Mouse (Mus musculus): ENCODE measurements at regions not wholly inside any gene's neighbourhood (a gene's known extent, or its start where the extent isn't known, plus 50 kb on each side); places are given as distances from the start of the nearest gene placed in this dataset.

- ATAC-seq (ENCODE audit: extremely low read depth, insufficient number of reproducible peaks, low FRiP score, poor library complexity, severe bottlenecking), result no peak
Measured at GRCm38 (mm10) chr14:102884539-102885239, 97.7 kb downstream of the Kctd12 start.

DNA sequence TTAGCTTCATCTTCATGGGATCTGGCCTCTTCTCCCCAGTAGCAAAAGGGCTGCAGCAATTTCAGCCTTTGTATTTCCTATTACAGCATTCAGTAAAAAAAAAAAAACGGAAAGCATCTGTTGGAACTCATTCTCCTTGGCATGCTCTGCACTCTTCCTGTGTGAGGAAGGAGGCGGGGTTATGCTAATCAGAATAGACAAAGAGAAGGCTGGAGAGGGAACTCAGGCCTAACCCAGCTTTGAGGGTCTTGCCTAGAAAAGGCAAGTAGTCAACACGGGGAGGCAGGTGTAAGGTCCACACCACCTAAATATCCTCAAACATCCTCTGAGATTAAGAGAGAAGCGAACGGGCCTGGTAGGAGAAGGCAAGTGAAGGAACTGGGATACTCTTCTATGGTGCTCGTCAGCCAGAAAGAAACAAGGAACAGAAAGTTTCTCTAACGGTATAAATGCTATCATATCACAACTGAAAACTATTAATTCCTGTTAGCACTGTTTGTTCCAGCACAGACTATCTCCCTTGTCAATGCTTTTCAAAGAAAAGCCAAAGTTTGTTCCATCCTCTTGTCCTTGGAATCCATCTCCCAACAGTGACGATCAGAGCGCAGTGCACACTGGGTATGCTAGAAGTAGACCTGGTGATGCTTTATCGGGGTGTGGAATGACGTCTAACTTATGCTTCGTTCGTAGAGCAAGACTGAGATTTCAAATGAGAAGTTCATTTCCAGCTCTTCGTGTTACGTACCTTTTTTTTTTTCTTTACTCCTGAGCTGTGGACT, 98.9 kb downstream of the Kctd12 start:
- 0 out of 2 replicates have a peak, but pooled peaks have one; percentile 33 for ATAC-seq (ENCODE audit: extremely low read depth, insufficient number of reproducible peaks, low FRiP score, poor library complexity, severe bottlenecking)

DNA sequence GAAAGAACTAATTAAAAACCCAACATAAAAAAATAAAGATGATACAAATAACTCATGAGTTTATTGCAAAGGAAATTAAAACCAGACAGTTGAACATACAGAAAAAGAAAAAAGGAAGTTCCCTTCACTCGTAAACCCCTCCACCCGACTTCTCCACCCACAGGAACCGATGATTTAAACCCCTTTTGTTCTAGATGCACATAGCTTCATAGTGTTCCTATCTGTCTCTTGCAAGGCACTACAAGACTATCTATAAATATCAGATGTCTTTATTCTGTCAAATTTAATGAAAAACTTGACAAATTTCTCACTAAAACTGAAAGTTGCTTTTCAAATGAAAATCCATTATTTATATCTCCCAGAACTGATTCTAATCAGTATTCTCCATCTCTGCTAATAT, 100.2 kb downstream of the Kctd12 start:
- no peak for ATAC-seq (ENCODE audit: extremely low read depth, insufficient number of reproducible peaks, low FRiP score, poor library complexity, severe bottlenecking)

DNA sequence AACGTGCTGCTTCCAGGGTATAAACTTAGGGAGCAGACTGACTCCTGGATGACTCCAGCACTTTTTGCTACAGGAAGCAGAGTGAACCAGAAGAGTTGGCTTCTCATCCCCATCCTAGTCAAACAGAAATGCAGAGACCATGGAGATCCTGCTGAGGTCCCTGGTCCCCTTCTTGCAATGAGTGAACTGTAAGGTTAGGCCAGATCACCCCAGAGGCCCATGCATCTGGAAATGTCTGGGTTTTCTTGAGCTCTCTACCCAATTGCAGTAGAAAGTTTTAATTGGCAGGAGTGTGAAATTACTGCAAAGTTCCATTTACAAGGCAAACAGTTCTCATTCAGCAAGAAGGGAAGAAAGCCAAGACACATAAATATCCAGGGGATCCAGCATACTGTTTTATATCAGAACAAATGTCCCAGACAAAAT, 101.8 kb downstream of the Kctd12 start:
- ATAC-seq (ENCODE audit: extremely low read depth, insufficient number of reproducible peaks, low FRiP score, poor library complexity, severe bottlenecking), result no peak

DNA sequence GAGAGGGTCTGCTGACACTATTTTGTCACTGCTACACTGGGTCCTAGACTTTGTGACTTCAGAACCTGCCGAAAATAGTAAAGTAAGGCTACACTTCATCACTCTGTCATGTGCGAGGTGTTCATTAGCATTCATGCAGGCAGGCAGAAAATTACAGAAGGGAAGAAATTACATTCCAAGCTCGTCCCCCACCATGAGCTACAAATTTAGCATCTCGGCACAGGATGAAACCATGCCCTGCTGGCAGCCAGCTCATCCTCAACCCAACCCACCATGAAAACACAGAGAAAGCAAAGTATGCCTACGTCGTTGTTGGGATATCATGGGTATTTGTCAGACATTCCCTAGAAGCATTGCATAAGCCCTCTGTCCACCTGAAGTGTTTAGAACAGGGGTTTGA, 103.9 kb downstream of the Kctd12 start:
- no peak for ATAC-seq (ENCODE audit: extremely low read depth, insufficient number of reproducible peaks, low FRiP score, poor library complexity, severe bottlenecking)

DNA sequence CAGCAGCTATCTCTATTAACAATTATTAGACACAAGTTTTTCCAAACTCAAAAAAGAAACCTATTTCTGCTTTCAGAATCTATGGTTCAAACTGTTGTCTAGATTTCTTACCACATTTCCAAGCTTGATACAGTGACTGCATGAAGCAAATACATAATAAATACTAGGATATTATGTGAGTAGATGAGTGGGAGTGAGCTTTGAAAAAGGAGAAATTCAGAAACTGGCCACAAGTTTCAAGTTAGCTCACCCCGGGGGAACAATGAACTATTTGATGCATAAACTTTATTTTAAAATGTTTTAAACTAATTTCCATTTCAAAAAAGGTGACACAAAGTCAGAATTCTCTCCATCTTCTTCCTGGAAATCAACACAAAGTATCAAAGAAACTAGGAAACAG, 114.3 kb downstream of the Kctd12 start:
- no peak for ATAC-seq (ENCODE audit: extremely low read depth, insufficient number of reproducible peaks, low FRiP score, poor library complexity, severe bottlenecking)

GRCm38 (mm10) chr14:102867697-102868096, 114.7 kb downstream of the Kctd12 start:
- no peak for ATAC-seq (ENCODE audit: extremely low read depth, insufficient number of reproducible peaks, low FRiP score, poor library complexity, severe bottlenecking)

DNA sequence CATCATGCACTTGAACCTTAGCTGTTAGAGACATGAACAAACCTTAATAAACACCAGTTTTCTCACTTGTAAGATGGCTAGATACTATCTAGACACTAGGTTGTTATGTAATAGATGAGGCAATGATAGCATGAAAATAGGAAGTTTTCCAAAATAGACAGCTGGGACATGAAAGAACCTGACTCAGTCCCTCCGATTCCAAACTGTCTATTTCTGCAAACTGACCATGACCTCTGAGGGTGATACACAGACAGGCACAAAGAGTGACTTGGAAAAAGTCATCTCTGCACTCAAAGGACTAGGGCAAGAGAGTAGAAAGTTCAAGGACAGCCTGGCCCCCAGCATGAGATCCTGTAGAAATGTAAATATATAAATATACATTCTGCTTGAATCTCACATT, 115.9 kb downstream of the Kctd12 start:
- ATAC-seq (ENCODE audit: extremely low read depth, insufficient number of reproducible peaks, low FRiP score, poor library complexity, severe bottlenecking), result no peak

GRCm38 (mm10) chr14:102861694-102862093, 120.7 kb downstream of the Kctd12 start:
- no peak for ATAC-seq (ENCODE audit: extremely low read depth, insufficient number of reproducible peaks, low FRiP score, poor library complexity, severe bottlenecking)

DNA sequence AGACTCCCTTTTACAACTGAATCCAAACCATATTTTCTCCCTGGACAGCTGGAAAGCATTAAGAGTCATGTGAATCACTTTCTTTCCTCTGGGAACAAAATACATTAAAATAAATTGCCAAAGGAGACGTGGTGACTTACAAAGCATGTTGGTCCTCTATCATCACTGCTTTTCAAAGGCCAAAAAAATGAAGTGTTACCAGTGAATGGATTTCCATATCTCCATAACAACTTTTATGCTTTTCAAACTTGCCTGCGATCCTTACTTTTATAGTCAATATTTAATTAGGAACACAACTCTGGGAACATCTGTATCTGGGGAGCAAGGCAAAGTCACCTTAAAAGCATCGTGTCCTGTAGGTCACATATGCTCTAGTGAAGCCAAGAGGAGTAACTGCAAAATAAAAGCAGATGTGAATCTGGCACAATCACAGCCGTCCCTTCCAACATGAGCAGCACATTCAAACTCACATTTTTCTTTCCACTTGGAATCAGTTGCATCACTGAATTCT, 123.0 kb downstream of the Kctd12 start:
- ATAC-seq (ENCODE audit: extremely low read depth, insufficient number of reproducible peaks, low FRiP score, poor library complexity, severe bottlenecking), result no peak

DNA sequence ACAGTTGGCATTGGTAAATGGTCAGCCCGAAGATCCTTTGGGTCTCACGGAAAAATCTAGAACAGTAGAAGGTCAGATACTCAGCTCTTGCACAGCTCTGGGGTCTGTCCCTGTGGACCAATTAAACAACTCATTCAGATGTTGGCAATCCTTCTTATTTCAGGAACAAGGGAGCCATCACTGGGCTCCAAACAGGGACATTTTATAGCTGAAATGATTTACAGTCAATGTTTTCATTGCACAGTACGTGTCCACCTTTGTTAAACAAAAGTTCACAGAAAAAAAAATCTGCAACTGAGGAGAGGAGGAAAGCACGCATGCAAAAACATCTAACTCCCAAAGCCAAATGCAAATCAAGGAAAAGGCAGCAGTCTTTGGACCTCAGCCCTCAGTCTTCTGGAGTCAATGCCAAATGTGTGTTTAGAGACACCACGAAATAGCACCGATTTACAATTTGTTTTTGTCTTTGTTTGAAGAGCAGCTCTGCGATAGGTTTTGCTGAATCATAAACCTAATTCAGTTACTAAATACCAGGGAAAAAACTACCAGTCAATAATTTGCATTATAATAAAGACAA, 127.1 kb downstream of the Kctd12 start:
- ATAC-seq (ENCODE audit: extremely low read depth, insufficient number of reproducible peaks, low FRiP score, poor library complexity, severe bottlenecking), result no peak

DNA sequence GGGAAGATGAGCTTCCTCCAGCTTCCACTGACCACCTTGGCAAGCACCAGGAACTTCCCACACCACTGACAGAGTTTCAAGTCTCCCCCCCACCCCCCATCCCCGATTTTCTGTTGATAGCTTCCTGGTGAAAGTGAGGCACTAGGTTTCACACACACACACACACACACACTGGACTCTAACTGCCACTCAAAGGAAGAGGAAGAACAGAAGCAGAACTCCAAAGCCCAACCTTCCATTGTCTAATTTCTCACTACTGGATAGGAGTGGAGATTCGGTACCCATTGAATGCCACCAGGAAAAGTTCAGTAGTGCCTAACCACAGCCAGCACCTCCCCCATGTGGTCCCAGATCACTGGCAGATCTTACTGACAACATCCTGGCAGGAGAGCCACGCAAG, 138.7 kb downstream of the Kctd12 start:
- ATAC-seq (ENCODE audit: extremely low read depth, insufficient number of reproducible peaks, low FRiP score, poor library complexity, severe bottlenecking), result peak; percentile 67

DNA sequence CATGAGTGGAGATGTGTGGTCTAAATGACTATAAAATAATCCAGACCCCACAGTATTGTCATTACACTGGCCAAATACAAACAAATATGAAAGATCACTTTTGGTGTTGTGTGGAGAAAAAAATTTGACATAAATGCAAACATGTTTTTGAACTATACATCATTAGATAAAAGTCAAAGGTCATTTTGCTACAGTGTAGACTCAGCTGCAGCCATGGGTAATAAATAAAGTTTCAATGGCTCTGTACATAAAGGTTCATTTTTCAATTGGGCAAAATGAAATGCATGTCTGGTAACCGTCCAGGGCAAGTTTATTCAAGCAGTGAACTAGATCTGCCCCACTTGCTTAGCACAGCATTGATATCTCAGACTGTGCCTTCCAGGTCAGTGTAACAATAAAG, 144.8 kb downstream of the Kctd12 start:
- ATAC-seq (ENCODE audit: extremely low read depth, insufficient number of reproducible peaks, low FRiP score, poor library complexity, severe bottlenecking), result no peak

- peak; percentile 51 for ATAC-seq (ENCODE audit: extremely low read depth, insufficient number of reproducible peaks, low FRiP score, poor library complexity, severe bottlenecking)
Measured at GRCm38 (mm10) chr14:102835118-102835769, 147.2 kb downstream of the Kctd12 start.

- ATAC-seq (ENCODE audit: extremely low read depth, insufficient number of reproducible peaks, low FRiP score, poor library complexity, severe bottlenecking), result peak; percentile 64
Measured at GRCm38 (mm10) chr14:102828442-102828841, 154.0 kb downstream of the Kctd12 start.

- peak; percentile 66 for ATAC-seq (ENCODE audit: extremely low read depth, insufficient number of reproducible peaks, low FRiP score, poor library complexity, severe bottlenecking)
Measured at GRCm38 (mm10) chr14:102827756-102828384, 154.6 kb downstream of the Kctd12 start.

- ATAC-seq (ENCODE audit: extremely low read depth, insufficient number of reproducible peaks, low FRiP score, poor library complexity, severe bottlenecking), result no peak
Measured at GRCm38 (mm10) chr14:102825525-102825924, 156.9 kb downstream of the Kctd12 start.

DNA sequence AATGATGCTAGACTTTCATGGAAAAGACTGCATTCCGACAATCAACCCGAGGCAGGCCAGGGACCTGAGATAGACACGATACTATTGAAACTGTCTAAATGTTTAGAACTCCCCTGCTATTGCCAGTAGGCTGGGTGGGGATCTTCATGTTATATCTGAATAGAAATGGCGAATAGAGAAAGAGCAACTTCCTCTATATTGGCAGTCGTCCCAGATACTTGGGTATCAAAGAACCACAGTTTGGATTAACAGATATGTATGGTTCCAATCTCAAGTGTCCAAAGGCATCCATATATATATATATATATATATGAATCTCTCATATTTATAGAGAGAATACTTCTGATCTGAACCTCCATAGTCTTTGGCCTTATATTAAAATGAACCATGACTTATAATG, 161.8 kb downstream of the Kctd12 start:
- ATAC-seq (ENCODE audit: extremely low read depth, insufficient number of reproducible peaks, low FRiP score, poor library complexity, severe bottlenecking), result no peak

DNA sequence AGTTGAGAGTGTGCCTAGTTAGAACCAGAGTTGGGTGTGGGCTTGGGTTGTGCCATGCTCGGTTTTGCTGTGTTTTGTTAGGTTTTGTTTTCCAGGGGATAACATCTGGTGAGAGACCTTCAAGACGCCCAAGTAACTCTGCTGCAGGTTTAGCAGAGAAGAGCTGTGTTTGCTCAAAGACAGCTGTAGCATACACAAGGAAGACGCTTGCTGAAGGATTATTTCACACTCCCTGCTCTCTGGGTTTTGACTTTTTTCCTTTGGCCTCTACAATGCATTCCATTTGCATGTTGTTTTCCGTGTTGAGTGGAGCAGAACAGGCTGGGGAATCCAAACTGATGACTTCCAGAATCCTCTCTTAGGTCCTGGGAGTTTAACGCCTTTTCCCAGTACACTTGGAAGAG, 170.8 kb downstream of the Kctd12 start:
- ATAC-seq (ENCODE audit: extremely low read depth, insufficient number of reproducible peaks, low FRiP score, poor library complexity, severe bottlenecking), result no peak

Measured in neutrophil, adult 5-6 weeks (primary cell).